Mouse (Mus musculus) gastrocnemius, adult 8-10 months (tissue): ENCODE measurements around the gene Ogfod2. TPM values are rescaled to one million over a fixed set of nuclear protein-coding genes. Genes with fewer than 3 reads are reported as not detected.

Experiments used
- DNase-seq, 2 experiments: peaks; one replicate each; pipeline ENCODE4 v3.0.0; 2022; ENCODE audit warnings: low spot score in 2 of 2
- total RNA-seq, 4 experiments: library from RNA; stranded (reverse); gene quantifications; 2 replicates each; pipeline ENCODE4 v1.2.4; 2022

Gene Ogfod2
- total RNA-seq, 4 experiments from 2014 or later = 15.4 to 19.7 (median 17.3) TPM

GRCm38 (mm10) chr5:124149028-124149427 is 36.9 kb downstream of the Ogfod2 start:
- DNase-seq = no peak

GRCm38 (mm10) chr5:124150895-124151294 is 38.8 kb downstream of the Ogfod2 start:
- DNase-seq = no peak

DNA sequence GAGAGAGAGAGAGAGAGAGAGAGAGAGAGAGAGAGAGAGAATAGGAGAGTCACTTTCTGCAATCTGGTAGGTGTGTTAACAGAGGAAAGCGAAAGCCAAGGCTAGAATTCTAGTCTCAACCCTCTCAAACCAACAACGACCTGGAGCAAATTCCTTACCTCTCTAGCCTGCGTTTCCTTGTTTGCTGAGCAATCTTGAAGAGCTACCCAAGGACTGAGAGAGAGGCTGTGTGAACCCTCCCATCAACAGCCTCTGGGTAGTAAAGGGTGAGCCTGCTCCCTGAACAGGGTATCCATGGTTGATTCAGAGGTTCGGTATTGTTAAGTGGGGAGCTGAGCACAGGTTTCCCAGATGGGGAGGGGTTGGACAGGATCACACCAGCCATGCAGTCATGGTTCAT is 40.6 kb downstream of the Ogfod2 start:
- no peak for DNase-seq

DNA sequence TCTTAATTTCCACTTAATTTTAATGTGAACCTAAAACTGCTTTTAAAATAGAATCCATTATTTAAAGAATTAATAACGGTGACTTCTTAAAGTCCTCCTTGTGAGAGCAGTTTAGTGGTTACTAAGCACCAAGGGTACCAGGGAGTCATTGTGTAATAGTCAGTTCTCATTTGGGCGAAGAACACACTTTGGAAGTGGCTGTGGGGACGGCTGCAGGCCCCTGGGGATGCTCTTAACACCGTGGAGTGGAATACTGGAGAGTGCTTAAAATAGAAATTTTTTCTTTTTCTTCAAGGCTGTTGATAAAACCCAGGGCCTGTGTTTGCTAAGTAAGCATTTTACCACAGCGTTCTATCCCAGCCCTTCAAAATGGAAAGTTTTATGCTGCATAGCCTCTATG is 43.8 kb downstream of the Ogfod2 start:
- DNase-seq = no peak

DNA sequence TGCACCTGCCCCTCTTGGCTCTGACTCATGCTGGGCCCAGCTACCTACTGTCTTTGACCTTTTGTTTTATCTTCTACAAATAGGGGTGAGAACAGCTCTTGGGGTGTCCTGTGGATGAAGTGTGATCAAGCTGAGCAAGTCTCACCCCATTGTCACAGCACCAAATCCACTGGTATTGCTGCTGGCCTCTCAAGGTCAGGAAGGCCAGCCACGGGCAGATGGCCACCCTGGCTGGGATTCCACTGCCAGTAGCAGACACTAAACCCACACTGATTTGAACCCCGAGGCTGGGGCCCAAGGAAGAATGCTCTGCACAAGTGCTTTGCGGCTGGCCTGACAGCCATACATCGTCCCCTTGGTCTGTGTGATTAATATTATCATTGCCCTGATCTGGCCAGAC is 46.2 kb downstream of the Ogfod2 start:
- DNase-seq = no peak

DNA sequence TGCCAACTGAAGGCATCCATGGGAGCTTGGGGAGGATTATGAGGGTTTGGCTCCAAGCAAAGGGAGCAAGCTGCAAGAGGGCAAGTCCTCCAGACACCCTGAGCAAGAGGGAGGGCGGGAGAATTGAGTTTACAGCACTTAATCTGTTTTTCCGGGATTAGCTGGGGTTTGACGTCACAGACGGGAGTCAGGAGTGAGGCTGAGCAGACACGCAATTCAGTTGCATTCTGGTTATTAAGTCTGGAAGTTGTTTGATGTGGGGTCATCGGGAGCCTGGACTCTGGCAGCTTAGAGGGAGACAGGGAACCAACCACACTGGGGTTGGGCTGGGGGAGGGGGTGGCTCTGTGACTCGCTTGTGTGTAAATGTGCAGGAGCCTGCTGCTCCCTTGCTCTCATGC is 47.4 kb downstream of the Ogfod2 start:
- no peak for DNase-seq

GRCm38 (mm10) chr5:124161831-124162230 is 49.7 kb downstream of the Ogfod2 start:
- DNase-seq = no peak

- peak; percentile 62 to 67 for DNase-seq
These were observed 50.5 kb downstream of the Ogfod2 start for GRCm38 (mm10) chr5:124162577-124162976.

GRCm38 (mm10) chr5:124163445-124163844 is 51.3 kb downstream of the Ogfod2 start:
- DNase-seq = no peak

Other genes with a start within 250 kb of the Ogfod2 start
- gene Hcar2, start 246.8 kb upstream of the Ogfod2 start, total RNA-seq = under 1 TPM in 2 of 4 experiments, not detected in 2; 0.13 to 0.25 TPM
- gene Hcar1, start 232.3 kb upstream of the Ogfod2 start, total RNA-seq = under 1 TPM; 0.12 to 0.72 (median 0.32) TPM
- gene Denr, start 205.1 kb upstream of the Ogfod2 start, total RNA-seq = 10 to 100 TPM; 49.2 to 59.2 (median 52.6) TPM
- under 1 TPM in 1 of 4 experiments, not detected in 3; 0.94 TPM for gene Gm43518, start 184.9 kb upstream of the Ogfod2 start, total RNA-seq
- gene Ccdc62, start 181.6 kb upstream of the Ogfod2 start, total RNA-seq = 1 to 10 TPM in 3 of 4 experiments, under 1 TPM in 1; 0.56 to 2.1 (median 1.3) TPM
- gene Hip1r, start 138.7 kb upstream of the Ogfod2 start, total RNA-seq = 10 to 100 TPM in 2 of 4 experiments, 1 to 10 TPM in 2; 8.7 to 15.9 (median 11.4) TPM
- gene Vps37b, start 80.0 kb upstream of the Ogfod2 start, total RNA-seq = 1 to 10 TPM; 4.6 to 6.2 (median 5.1) TPM
- gene Abcb9, start 16.5 kb upstream of the Ogfod2 start, total RNA-seq = 1 to 10 TPM; 7.2 to 9.5 (median 8.8) TPM
- 10 to 100 TPM; 36.7 to 46.8 (median 44.1) TPM for gene Arl6ip4, start 3.8 kb downstream of the Ogfod2 start, total RNA-seq
- 10 to 100 TPM; 19.3 to 22.4 (median 20.8) TPM for gene Pitpnm2, start 137.5 kb downstream of the Ogfod2 start, total RNA-seq
- 1 to 10 TPM; 2.0 to 3.1 (median 2.6) TPM for gene Mphosph9, start 215.7 kb downstream of the Ogfod2 start, total RNA-seq
- 1 to 10 TPM; 6.4 to 7.5 (median 7.0) TPM for gene 2810006K23Rik, start 215.8 kb downstream of the Ogfod2 start, total RNA-seq